Mouse (Mus musculus) lung, embryonic 14.5 days (tissue): ENCODE measurements around the gene Gpnmb. TPM values are rescaled to one million over a fixed set of nuclear protein-coding genes. Genes with fewer than 3 reads are reported as not detected.

Experiments
- ATAC-seq: fragments of 200-750 bp; cut with Nextera tagmentation; 2 replicates; pipeline ENCODE4 v1.8.0; 2017; ENCODE audit warnings: mild to moderate bottlenecking, moderate TSS enrichment, moderate library complexity; ENCODE audit not compliant: insufficient read depth
- DNase-seq: peaks from one replicate; pipeline ENCODE4 v3.0.0-alpha.2; 2015
- H3K27ac ChIP-seq: fragments of 300-500 bp; sonication (generic); 2 replicates; pipeline ENCODE4 v1.5.1; 2014; ENCODE audit warnings: low read depth, mild to moderate bottlenecking, moderate library complexity
- H3K27me3 ChIP-seq: fragments of 300-500 bp; sonication (generic); 2 replicates; pipeline ENCODE4 v1.6.1; 2014; ENCODE audit warnings: low read length, control low read depth; ENCODE audit not compliant: insufficient read depth
- H3K36me3 ChIP-seq: fragments of 300-500 bp; sonication (generic); 2 replicates; pipeline ENCODE4 v1.6.1; 2014; ENCODE audit warnings: control low read depth; ENCODE audit not compliant: insufficient read depth
- H3K4me1 ChIP-seq: fragments of 300-500 bp; sonication (generic); 2 replicates; pipeline ENCODE4 v1.6.1; 2014; ENCODE audit warnings: antibody characterized with exemption, control low read depth; ENCODE audit not compliant: insufficient read depth
- H3K4me2 ChIP-seq: fragments of 300-500 bp; sonication (generic); 2 replicates; pipeline ENCODE4 v1.6.1; 2014; ENCODE audit warnings: mild to moderate bottlenecking
- H3K4me3 ChIP-seq: fragments of 300-500 bp; sonication (generic); 2 replicates; pipeline ENCODE4 v1.5.1; 2014; ENCODE audit warnings: low read depth, low read length
- H3K9ac ChIP-seq: fragments of 300-500 bp; sonication (generic); 2 replicates; pipeline ENCODE4 v1.6.1; 2014
- H3K9me3 ChIP-seq: fragments of 300-500 bp; sonication (generic); 2 replicates; pipeline ENCODE4 v1.6.1; 2016; ENCODE audit warnings: low read depth, low read length, control low read depth
- CTCF ChIP-seq: IDR thresholded peaks from 2 replicates; pipeline ENCODE4 v1.5.1; 2016; ENCODE audit warnings: antibody characterized with exemption, low read depth
- WGBS: fragments of 180-500 bp; shearing (Covaris S2); extraction: QIAGEN DNeasy Blood & Tissue Kit; methylation state at CpG from one replicate; pipeline ENCODE4 v1.1.7; 2014; 5-methylcytosine and 5-hydroxymethylcytosine counted together
- polyA plus RNA-seq: library from polyadenylated mRNA; unstranded; fragments of >200 nt; fragmentation: Nextera tagmentation; extraction: Ambion mirVana; gene quantifications from 2 replicates; pipeline ENCODE4 v1.2.1, GENCODE M21; 2014

Gene Gpnmb
- polyA plus RNA-seq, 1 experiment from 2014 or later = 0.21 TPM

DNA sequence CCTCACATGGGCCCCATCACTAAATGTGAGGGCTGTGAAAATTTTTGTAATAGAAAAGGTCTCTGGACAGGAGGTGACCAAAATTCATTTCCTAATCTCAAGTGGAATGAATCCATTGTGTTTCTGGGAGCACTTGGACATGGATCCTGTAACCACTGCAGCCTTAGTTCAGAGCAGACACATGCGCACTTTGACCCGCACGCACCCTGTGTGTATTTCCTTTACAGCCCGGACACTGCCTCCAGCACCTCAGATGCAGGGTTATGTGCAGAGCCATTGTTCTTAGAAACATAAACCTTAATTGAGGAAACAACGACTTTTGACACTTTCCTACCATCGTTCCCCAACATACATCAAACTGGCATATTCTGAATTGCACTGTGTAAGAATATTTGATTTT lies 78.1 kb downstream of the Gpnmb start:
- Histone ChIP-seq H3K9me3 (no peaks in the 10 kb centered on the region), H3K9ac (no peak overlapping the region), H3K36me3 (peaks cover 26% of the 10 kb centered on the region), H3K27me3 (no peaks in the 10 kb centered on the region), H3K27ac (no peak overlapping the region), H3K4me1 (no peaks in the 10 kb centered on the region; the same call in 1 of the 2 replicates), H3K4me2 (no peak overlapping the region), H3K4me3 (no peak overlapping the region)
- no peak for TF ChIP-seq CTCF
- no peak for ATAC-seq
- 89% methylated on average over 6 of the region's 6 CpGs for WGBS
- no peak for DNase-seq

DNA sequence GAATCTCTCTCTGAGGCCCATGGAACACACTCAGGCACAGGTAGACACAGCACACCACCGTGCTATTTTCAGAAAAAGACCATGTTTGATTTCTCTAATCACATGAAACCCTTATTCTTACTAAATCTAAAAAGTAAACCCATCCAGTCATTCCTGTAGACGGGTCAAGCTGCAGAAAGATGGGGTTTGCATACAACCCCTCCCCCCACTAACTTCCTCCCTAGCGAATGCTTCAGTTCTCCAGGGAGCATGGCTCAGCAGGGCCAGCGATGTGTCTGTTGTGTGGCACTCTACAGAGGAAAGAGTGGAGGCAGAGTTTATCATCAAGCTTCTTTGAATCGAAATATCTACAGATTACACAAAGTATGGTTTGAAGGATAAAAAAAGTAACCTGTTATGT lies 79.2 kb downstream of the Gpnmb start:
- no peak overlapping the region for H3K4me3 ChIP-seq
- DNase-seq (no peak), ATAC-seq (no peak)
- H3K36me3 ChIP-seq = peaks cover 21% of the 10 kb centered on the region
- H3K9me3 ChIP-seq = no peaks in the 10 kb centered on the region
- WGBS = 83% methylated on average over 5 of the region's 5 CpGs
- peaks cover 8% of the 10 kb centered on the region for H3K4me1 ChIP-seq
- no peak overlapping the region for H3K4me2 ChIP-seq
- H3K27me3 ChIP-seq = no peaks in the 10 kb centered on the region
- no peak overlapping the region for H3K27ac ChIP-seq
- H3K9ac ChIP-seq = no peak overlapping the region
- TF ChIP-seq CTCF = no peak

DNA sequence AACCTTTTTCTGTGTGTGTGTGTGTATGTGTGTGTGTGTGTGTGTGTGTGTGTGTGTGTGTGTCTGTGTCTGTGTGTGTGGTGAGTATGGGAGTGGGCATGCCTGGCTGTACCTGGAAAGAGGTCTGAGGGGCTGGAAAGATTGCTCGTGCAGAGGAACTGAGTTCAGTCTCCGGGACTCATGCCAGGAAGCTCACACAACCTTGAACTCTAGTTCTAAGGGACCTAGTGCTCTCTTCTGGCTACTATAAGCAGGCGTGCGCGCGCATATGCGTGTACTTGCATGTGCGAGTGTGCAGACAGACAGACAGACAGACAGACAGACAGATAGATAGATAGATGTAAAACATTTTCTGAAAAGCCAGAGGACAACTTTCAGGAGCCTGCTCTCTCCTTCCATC lies 79.9 kb downstream of the Gpnmb start:
- Histone ChIP-seq H3K36me3 (peaks cover 18% of the 10 kb centered on the region), H3K27ac (no peak overlapping the region)

DNA sequence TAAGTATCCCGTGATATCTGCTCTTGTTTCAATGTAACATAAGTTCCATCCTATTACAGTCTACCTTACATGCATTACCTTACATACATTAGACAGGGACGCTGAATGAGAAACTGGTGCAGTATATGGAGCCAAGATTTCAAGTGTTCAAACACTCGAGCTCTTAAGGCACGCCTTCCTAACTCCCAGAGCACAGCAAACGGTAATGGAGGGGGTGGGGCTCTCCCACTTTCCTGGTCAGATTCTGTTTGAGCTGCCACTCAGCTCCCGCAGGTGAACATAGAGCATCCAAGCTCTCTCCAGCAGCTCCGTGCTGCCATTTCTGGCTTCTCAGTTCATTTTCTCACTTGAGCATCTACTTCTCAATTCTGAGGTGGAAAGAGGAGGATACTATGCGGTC lies 82.1 kb downstream of the Gpnmb start:
- ATAC-seq (peak; percentile 83), DNase-seq (peak; percentile 70)
- Histone ChIP-seq H3K27ac (peak overlapping the region; percentile 59), H3K4me3 (no peak overlapping the region), H3K9ac (no peak overlapping the region), H3K36me3 (peaks cover 16% of the 10 kb centered on the region), H3K4me2 (no peak overlapping the region), H3K27me3 (no peaks in the 10 kb centered on the region), H3K9me3 (no peaks in the 10 kb centered on the region), H3K4me1 (peaks cover 8% of the 10 kb centered on the region)
- no peak for TF ChIP-seq CTCF
- WGBS = 62% methylated on average over 8 of the region's 8 CpGs

More for the DNA sequence above, 79.9 kb downstream of the Gpnmb start:
- H3K4me3 ChIP-seq = no peak overlapping the region
- H3K27me3 ChIP-seq = no peaks in the 10 kb centered on the region
- H3K9ac ChIP-seq = no peak overlapping the region
- H3K4me1 ChIP-seq = peaks cover 8% of the 10 kb centered on the region
- no peak for TF ChIP-seq CTCF
- no peak overlapping the region for H3K4me2 ChIP-seq
- 91% methylated on average over 8 of the region's 8 CpGs for WGBS
- ATAC-seq (no peak), DNase-seq (no peak)
- H3K9me3 ChIP-seq = no peaks in the 10 kb centered on the region

DNA sequence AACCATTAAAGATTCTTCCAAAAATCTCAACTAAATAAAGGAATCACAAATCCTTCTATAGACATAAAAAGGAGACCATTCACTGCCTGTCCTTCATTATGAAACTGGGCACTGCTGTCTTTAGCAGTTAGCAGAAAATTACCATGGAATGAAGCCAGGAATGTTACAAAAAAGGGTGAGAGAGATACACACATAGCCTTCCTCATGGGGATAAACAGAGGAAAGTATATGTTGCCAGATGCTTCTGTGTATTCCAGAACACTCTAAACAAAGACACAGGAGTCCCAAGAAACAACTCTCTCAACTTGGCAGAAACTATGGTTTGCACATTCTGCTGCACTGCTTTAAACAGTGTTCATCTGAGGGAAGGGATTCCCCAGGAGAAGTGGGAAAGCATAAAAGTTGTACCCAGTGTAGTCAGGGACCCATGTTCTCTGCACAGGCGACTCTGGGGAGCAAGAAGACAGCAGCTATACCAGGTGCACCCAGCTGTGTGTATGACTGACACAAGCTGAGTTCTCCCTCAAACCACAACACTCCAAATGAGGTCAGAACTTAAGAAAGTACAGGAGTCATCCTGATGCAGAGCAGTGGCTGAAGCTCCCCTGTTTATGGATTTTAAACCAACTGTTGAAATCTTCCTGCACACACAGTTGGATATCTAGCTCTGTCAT lies 83.3 kb downstream of the Gpnmb start:
- peak overlapping the region; percentile 72 for H3K27ac ChIP-seq

DNA sequence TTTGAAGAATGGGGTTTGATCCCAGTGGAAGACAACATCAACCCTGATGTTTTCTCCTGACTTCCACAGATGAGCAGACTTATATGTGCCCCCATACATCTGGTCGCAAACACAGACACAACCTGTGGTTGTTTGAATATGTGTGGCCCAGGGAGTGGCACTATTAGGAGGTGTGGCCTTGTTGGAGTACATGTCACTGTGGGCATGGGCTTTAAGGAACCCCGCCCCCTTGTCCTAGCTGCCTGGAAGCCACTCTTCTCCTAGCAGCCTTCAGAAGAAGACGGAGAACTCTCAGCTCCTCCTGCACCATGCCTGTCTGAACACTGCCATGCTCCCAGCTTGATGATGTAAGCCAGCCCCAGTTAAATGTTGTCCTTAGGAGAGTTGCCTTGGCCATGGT lies 84.0 kb downstream of the Gpnmb start:
- 73% methylated on average over 3 of the region's 3 CpGs for WGBS

More for the DNA sequence above, 83.3 kb downstream of the Gpnmb start:
- H3K36me3 ChIP-seq = peaks cover 16% of the 10 kb centered on the region
- H3K9ac ChIP-seq = no peak overlapping the region
- no peak for TF ChIP-seq CTCF
- peak; percentile 62; the same call in 1 of the 2 replicates for ATAC-seq
- H3K4me1 ChIP-seq = peaks cover 8% of the 10 kb centered on the region
- no peaks in the 10 kb centered on the region for H3K27me3 ChIP-seq
- 47% methylated on average over 1 of the region's 1 CpGs for WGBS
- DNase-seq = peak; percentile 84
- H3K4me3 ChIP-seq = no peak overlapping the region
- no peak overlapping the region for H3K4me2 ChIP-seq
- H3K9me3 ChIP-seq = no peaks in the 10 kb centered on the region

More for the DNA sequence above, 84.0 kb downstream of the Gpnmb start:
- no peak for TF ChIP-seq CTCF
- ATAC-seq (no peak), DNase-seq (no peak)
- Histone ChIP-seq H3K27me3 (no peaks in the 10 kb centered on the region), H3K27ac (peak overlapping the region; percentile 72; the same call in 1 of the 2 replicates), H3K4me3 (no peak overlapping the region), H3K4me2 (no peak overlapping the region), H3K4me1 (peaks cover 8% of the 10 kb centered on the region), H3K36me3 (peaks cover 16% of the 10 kb centered on the region), H3K9me3 (no peaks in the 10 kb centered on the region), H3K9ac (no peak overlapping the region)

Other genes with a start within 250 kb of the Gpnmb start
- 213 and 226 TPM in 2 replicates for gene Tmem176a, start 195.6 kb upstream of the Gpnmb start, polyA plus RNA-seq
- gene Tmem176b, start 195.1 kb upstream of the Gpnmb start, polyA plus RNA-seq = 387 and 409 TPM in 2 replicates
- not detected in 2 replicates for gene Aoc1, start 163.7 kb upstream of the Gpnmb start, polyA plus RNA-seq
- gene 1600015I10Rik, start 106.7 kb upstream of the Gpnmb start, polyA plus RNA-seq = not detected in 2 replicates
- gene Doxl2, start 61.6 kb upstream of the Gpnmb start, polyA plus RNA-seq = not detected in 2 replicates
- gene Svs1, start 49.7 kb upstream of the Gpnmb start, polyA plus RNA-seq = not detected in 2 replicates
- gene Malsu1, start 37.2 kb downstream of the Gpnmb start, polyA plus RNA-seq = 69.7 and 75.3 TPM in 2 replicates
- gene Igf2bp3, start 178.4 kb downstream of the Gpnmb start, polyA plus RNA-seq = 62.4 and 67.5 TPM in 2 replicates
- 47.8 and 51.6 TPM in 2 replicates for gene Tra2a, start 227.5 kb downstream of the Gpnmb start, polyA plus RNA-seq